Mouse (Mus musculus) hindbrain, embryonic 16.5 days (tissue): ENCODE data around the gene Otud7b. TPM values are rescaled to one million over a fixed set of nuclear protein-coding genes. Genes with fewer than 3 reads are reported as not detected.
A peak's percentile ranks its signal among the peaks of the same experiment; 100 is the strongest.

Experiments used
- ATAC-seq: fragments of 200-750 bp; cut with Nextera tagmentation; 2 replicates; pipeline ENCODE4 v1.8.0; 2017; ENCODE audit warnings: moderate TSS enrichment, moderate library complexity
- H3K27ac ChIP-seq: fragments of 300-500 bp; sonication (generic); 2 replicates; pipeline ENCODE4 v1.5.1; 2014; ENCODE audit warnings: low read depth, mild to moderate bottlenecking, control low read depth, low read length, moderate library complexity
- H3K27me3 ChIP-seq: fragments of 300-500 bp; sonication (generic); replicated peaks from 2 replicates; pipeline ENCODE4 v1.6.1; 2014; ENCODE audit warnings: low read length; ENCODE audit not compliant: control insufficient read depth, insufficient read depth
- H3K36me3 ChIP-seq: fragments of 300-500 bp; sonication (generic); 2 replicates; pipeline ENCODE4 v1.6.1; 2014; ENCODE audit warnings: mild to moderate bottlenecking, low read length, moderate library complexity, mixed read lengths; ENCODE audit not compliant: control insufficient read depth, insufficient read depth
- H3K4me1 ChIP-seq: fragments of 300-500 bp; sonication (generic); 2 replicates; pipeline ENCODE4 v1.6.1; 2014; ENCODE audit warnings: low read depth, low read length; ENCODE audit not compliant: control insufficient read depth, insufficient read depth
- H3K4me2 ChIP-seq: fragments of 300-500 bp; sonication (generic); 2 replicates; pipeline ENCODE4 v1.6.1; 2014; ENCODE audit warnings: mild to moderate bottlenecking, low read length, control low read depth, moderate library complexity
- H3K4me3 ChIP-seq: fragments of 300-500 bp; sonication (generic); 2 replicates; pipeline ENCODE4 v1.5.1; 2014; ENCODE audit warnings: mild to moderate bottlenecking, low read length, control low read depth, moderate library complexity
- H3K9ac ChIP-seq: fragments of 300-500 bp; sonication (generic); 2 replicates; pipeline ENCODE4 v1.6.1; 2014; ENCODE audit warnings: low read depth, mild to moderate bottlenecking, control low read depth, low read length, moderate library complexity
- H3K9me3 ChIP-seq: fragments of 300-500 bp; sonication (generic); 2 replicates; pipeline ENCODE4 v1.6.1; 2014; ENCODE audit warnings: mild to moderate bottlenecking, low read length, moderate library complexity; ENCODE audit not compliant: control insufficient read depth
- WGBS: fragments of 180-500 bp; shearing (Covaris S2); extraction: QIAGEN DNeasy Blood & Tissue Kit; methylation state at CpG from one replicate; pipeline ENCODE4 v1.1.7; 2014; 5-methylcytosine and 5-hydroxymethylcytosine counted together
- polyA plus RNA-seq: library from polyadenylated mRNA; unstranded; fragments of >200 nt; fragmentation: Nextera tagmentation; extraction: Ambion mirVana; gene quantifications from 2 replicates; pipeline ENCODE4 v1.2.1, GENCODE M21; 2015

The Otud7b gene
- polyA plus RNA-seq, 1 experiment from 2014 or later = 8.7 TPM

DNA sequence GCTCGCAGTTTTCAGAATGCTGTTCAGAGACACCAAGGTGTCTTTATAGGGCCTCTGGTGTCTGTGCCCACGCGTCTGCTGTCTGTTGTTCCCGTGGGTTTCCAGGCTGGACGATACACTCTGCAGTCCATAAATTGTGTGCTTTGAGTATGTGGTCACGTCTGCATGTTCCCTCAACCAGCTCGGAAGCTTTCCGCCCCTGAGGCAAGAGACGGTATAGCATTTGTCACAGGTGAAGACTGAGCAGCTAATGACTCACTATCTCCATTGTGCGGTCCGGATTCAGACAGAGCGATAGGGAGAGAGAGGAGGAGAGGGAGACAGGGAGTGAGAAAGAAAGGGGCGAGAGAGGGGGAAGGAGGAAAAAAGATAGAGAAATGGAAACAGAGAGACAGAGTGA lies 10.8 kb upstream of the Otud7b start:
- no peak overlapping the region for H3K4me3 ChIP-seq
- H3K9ac ChIP-seq = no peak overlapping the region
- no peaks in the 10 kb centered on the region for H3K36me3 ChIP-seq
- no peaks in the 10 kb centered on the region for H3K9me3 ChIP-seq
- no peak overlapping the region for H3K27ac ChIP-seq
- ATAC-seq = no peak
- no peaks in the 10 kb centered on the region for H3K27me3 ChIP-seq
- no peak overlapping the region for H3K4me2 ChIP-seq
- no peaks in the 10 kb centered on the region for H3K4me1 ChIP-seq
- 68% methylated on average over 13 of the region's 13 CpGs for WGBS

DNA sequence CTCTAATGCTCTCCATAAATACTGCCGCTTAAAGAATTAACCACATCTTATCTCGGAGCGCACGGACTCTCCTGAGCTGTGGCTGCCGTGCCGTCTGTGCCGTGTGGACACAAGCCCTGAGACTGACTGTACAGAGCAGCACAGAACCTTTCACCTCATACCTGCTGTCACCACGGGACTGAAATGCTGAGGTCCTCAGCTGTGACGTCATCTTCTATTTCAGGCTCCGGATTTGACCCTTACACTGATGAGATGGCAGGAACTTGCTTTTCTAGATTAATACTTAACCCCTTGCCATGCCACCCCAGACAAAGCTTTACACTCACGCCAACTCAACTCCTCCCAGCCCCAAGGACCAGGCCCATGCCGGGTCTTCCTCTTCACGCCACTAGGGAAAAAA lies 10.1 kb upstream of the Otud7b start:
- Histone ChIP-seq H3K36me3 (no peaks in the 10 kb centered on the region), H3K4me3 (no peak overlapping the region), H3K27me3 (no peaks in the 10 kb centered on the region), H3K9ac (no peak overlapping the region), H3K4me1 (no peaks in the 10 kb centered on the region), H3K27ac (no peak overlapping the region), H3K4me2 (no peak overlapping the region), H3K9me3 (no peaks in the 10 kb centered on the region)
- 88% methylated on average over 13 of the region's 13 CpGs for WGBS
- no peak for ATAC-seq

DNA sequence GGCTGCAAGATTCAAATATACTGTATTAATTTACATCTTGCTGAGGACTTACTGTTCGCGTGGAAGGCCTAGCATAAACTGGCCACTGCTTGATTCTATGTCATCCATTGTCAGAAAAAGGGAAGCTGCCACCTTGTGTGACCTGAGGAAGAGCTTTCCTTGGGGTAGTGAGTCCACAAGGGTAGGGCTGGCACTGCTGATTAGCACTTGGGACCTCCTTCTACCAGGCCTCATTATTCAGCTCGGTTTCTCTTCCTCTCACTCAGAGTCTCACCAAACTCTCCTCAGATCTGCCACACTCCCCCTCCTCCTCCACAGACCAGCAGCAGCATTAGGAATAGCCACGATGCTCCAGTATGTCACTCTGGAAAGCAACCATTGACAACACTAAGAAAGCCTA lies 6.2 kb upstream of the Otud7b start:
- no peaks in the 10 kb centered on the region for H3K9me3 ChIP-seq
- WGBS = 73% methylated on average over 4 of the region's 4 CpGs
- no peak overlapping the region for H3K9ac ChIP-seq
- H3K27me3 ChIP-seq = no peaks in the 10 kb centered on the region
- no peak overlapping the region for H3K27ac ChIP-seq
- ATAC-seq = no peak
- H3K4me2 ChIP-seq = no peak overlapping the region
- H3K4me1 ChIP-seq = peaks cover 5% of the 10 kb centered on the region
- H3K4me3 ChIP-seq = no peak overlapping the region
- H3K36me3 ChIP-seq = no peaks in the 10 kb centered on the region

DNA sequence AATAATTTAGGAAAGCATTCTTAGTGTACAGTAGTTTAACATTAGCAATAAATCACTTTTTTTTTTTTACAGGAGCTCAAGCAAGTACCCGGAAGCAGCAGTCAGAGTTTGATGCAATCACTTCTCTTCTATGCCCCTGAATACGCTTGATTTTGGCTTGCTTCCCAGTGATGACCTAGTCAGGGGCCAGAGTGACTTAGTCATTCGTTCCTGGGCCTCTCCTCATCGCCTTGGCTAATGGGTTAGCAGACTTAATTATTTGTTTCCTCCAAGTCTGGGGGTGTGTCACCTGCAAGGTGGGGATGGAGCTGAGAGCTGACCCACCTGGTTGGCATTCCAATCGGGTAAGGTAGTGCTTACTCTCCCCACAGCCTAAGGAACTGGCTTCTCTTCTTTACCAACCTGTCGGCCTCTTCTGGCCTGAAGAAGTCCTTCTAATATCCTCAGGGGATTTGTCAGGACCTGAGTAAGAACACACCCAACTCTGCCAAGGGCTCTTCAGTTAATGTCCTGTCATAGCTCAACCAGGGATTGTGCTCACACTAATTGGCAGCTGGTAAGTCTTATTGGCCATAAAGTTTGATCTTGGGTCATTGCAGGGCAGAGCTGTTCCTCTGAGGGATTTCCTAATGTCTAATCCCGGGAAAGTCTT lies 5.6 kb upstream of the Otud7b start:
- no peak overlapping the region for H3K4me2 ChIP-seq
- WGBS = 60% methylated on average over 7 of the region's 7 CpGs
- no peak for ATAC-seq

DNA sequence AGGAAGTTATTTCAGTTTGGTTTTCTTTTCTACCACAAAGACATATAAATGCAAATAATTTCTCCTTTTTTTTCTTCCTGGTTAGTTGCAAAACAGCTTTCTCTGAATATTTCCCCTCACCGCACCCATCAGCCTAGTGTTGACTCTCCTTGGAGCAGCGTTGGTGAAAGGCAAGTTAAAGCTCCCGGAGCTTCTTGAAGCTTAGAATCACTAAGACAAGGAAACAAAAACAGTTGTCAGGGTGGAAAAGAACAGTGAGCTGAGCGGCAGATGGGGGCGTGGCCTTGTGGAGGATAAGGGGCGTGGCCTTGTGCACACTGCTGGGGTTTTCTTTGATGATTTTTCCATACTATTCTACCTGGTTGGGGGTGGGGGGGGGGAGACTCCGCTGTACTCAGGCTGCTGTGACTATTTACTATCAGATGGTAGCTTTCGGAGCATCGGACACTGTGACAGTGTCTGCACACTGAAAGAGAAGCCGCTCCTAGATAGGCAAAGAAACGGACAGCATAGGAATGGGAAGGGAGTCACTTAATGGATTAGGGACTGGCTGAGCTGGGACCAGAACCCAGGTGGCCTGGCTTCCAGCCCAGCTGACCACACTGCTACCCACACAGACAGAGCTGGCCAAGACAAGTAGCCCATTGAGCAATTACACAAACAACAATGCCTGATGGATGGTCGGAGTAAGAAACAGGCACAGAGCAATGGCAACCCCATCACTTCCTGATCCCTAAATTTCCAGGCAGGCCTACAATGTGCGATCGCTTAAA lies 2.0 kb upstream of the Otud7b start:
- Histone ChIP-seq H3K4me3 (peak overlapping the region; percentile 24), H3K9me3 (no peaks in the 10 kb centered on the region), H3K27ac (no peak overlapping the region), H3K4me1 (peaks cover 14% of the 10 kb centered on the region), H3K9ac (peak overlapping the region; percentile 45), H3K4me2 (peak overlapping the region; percentile 52), H3K27me3 (no peaks in the 10 kb centered on the region), H3K36me3 (no peaks in the 10 kb centered on the region)
- ATAC-seq = peak; percentile 58
- 13% methylated on average over 14 of the region's 14 CpGs for WGBS

More for the DNA sequence above, 5.6 kb upstream of the Otud7b start:
- Histone ChIP-seq H3K9me3 (no peaks in the 10 kb centered on the region), H3K36me3 (no peaks in the 10 kb centered on the region), H3K27me3 (no peaks in the 10 kb centered on the region), H3K27ac (no peak overlapping the region), H3K4me3 (no peak overlapping the region), H3K4me1 (peaks cover 5% of the 10 kb centered on the region), H3K9ac (no peak overlapping the region)

DNA sequence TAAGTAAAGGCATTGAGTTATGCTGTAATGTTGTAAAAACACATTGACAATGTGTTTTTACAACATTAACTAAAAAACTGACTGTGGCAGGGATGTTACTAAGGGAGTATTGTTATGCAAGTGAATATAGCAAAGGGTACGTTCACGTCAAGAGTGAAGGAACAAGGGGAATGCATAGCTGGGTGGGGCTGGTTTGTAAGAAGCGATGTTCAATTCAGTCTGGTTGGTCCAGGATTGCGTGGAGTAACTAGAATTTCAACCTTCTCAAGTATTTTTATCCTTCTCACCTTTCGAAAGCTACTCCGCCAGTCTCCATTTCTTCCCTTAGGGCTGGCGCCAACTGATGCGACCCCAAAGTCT lies 446 bp upstream of the Otud7b start:
- under 1% methylated on average over 8 of the region's 8 CpGs for WGBS
- Histone ChIP-seq H3K27me3 (no peaks in the 10 kb centered on the region), H3K4me3 (peak overlapping the region; percentile 87), H3K27ac (peak overlapping the region; percentile 82), H3K9ac (peak overlapping the region; percentile 95), H3K4me2 (peak overlapping the region; percentile 79), H3K36me3 (no peaks in the 10 kb centered on the region), H3K4me1 (peaks cover 14% of the 10 kb centered on the region), H3K9me3 (no peaks in the 10 kb centered on the region)
- peak; percentile 44 for ATAC-seq

DNA sequence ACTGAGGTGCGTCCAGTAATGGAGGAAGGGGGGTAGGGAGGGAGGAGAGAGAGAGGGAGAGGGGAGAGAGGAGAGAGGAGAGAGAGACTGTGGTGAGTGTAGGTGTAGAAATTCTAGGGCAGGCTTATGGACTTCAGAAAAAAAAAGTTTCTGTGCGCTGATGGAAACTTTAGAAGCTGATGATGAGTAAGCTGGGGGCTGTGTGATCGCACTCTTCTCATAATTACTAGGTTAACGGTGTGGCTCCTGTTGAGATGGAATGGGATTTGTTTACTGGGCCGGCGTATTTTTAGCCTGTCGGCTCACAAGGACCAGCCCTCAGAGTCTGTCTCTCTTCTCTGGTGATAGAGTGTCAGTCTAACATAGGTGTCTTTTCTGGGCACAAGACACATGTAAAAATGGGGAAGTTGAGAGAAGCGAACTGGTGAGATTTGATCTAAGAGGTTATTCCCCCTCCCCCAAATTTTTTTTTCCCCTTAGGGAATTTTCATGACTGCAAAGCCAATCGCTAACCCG lies 963 bp downstream of the Otud7b start:
- peak overlapping the region; percentile 87 for H3K4me3 ChIP-seq
- H3K4me2 ChIP-seq = peak overlapping the region; percentile 79
- peak overlapping the region; percentile 95 for H3K9ac ChIP-seq
- no peaks in the 10 kb centered on the region for H3K9me3 ChIP-seq
- no peak for ATAC-seq
- peaks cover 14% of the 10 kb centered on the region for H3K4me1 ChIP-seq
- no peaks in the 10 kb centered on the region for H3K27me3 ChIP-seq
- 13% methylated on average over 10 of the region's 10 CpGs for WGBS
- H3K27ac ChIP-seq = no peak overlapping the region
- no peaks in the 10 kb centered on the region for H3K36me3 ChIP-seq

DNA sequence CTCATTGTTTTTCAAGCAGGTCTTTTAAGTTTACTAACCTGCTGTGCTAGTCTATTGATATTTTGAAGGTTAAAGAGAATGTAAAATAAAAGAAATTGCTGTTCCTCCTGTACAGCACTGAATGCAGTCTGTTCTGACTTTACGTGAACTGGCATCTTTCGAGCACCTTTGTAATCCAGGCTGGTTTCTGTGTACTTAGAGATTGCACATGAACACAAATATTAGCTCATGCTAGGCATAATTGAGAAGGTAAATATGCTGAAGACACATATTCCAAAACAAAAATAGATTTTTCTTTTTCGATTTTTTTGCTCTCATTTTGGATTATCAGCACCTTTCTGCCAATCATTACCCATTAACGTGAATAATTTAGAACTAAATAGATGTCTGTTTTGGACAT lies 1.8 kb downstream of the Otud7b start:
- 91% methylated on average over 4 of the region's 4 CpGs for WGBS
- Histone ChIP-seq H3K27ac (no peak overlapping the region), H3K9ac (no peak overlapping the region), H3K36me3 (no peaks in the 10 kb centered on the region), H3K9me3 (no peaks in the 10 kb centered on the region), H3K4me2 (no peak overlapping the region), H3K4me1 (peaks cover 14% of the 10 kb centered on the region), H3K4me3 (no peak overlapping the region), H3K27me3 (no peaks in the 10 kb centered on the region)
- ATAC-seq = no peak

DNA sequence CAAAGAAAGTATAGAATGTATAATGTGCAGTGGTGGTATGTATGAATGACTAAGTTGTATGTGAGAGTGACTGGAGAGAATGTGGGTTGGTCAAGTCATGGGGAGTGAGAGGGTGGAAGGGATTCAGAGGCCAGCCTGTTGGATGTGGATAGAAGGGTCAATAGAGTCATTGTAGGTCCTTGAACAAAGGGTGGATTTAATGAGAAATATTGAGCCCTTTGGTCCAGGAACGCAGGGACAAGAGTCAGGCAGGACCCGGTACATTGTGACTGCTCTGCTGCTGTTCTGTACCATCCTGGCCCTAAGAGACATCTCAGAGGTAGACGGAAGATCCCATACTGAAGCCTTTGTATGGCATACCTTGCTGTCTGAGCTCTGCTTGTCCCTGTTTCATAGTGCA lies 4.0 kb downstream of the Otud7b start:
- Histone ChIP-seq H3K27me3 (no peaks in the 10 kb centered on the region), H3K36me3 (no peaks in the 10 kb centered on the region), H3K9ac (no peak overlapping the region), H3K4me3 (no peak overlapping the region), H3K4me1 (peaks cover 9% of the 10 kb centered on the region), H3K4me2 (no peak overlapping the region), H3K27ac (no peak overlapping the region), H3K9me3 (no peaks in the 10 kb centered on the region)
- 85% methylated on average over 3 of the region's 3 CpGs for WGBS
- no peak for ATAC-seq
